Mouse (Mus musculus) thymus, postnatal 0 days (tissue): Measurements from ENCODE around the gene Abca13. TPM values are rescaled to one million over a fixed set of nuclear protein-coding genes. Genes with fewer than 3 reads are reported as not detected.
A peak's percentile ranks its signal among the peaks of the same experiment; 100 is the strongest.
"Not testable (repeated sequence)": the region's sequence is repeated elsewhere in the genome, so short reads cannot be mapped to it uniquely, and the experiment has no call there.

Experiments used
- DNase-seq: peaks from one replicate; pipeline ENCODE4 v3.0.0-alpha.2; 2015; ENCODE audit warnings: low spot score
- polyA plus RNA-seq: library from polyadenylated mRNA; unstranded; fragments of >200 nt; fragmentation: Nextera tagmentation; extraction: Ambion mirVana; gene quantifications from 2 replicates; pipeline ENCODE4 v1.2.1, GENCODE M21; 2015

The Abca13 gene
- 0.05 TPM in 2 replicates for polyA plus RNA-seq

- no peak for DNase-seq
These were observed at the start of gene Abca13 for GRCm38 (mm10) chr11:9191555-9192131. TSS of gene Abca13 (plus strand) at chr11:9191942.

- DNase-seq: no peak
These were observed 46.6 kb upstream of the Abca13 start for GRCm38 (mm10) chr11:9145113-9145512.

DNA sequence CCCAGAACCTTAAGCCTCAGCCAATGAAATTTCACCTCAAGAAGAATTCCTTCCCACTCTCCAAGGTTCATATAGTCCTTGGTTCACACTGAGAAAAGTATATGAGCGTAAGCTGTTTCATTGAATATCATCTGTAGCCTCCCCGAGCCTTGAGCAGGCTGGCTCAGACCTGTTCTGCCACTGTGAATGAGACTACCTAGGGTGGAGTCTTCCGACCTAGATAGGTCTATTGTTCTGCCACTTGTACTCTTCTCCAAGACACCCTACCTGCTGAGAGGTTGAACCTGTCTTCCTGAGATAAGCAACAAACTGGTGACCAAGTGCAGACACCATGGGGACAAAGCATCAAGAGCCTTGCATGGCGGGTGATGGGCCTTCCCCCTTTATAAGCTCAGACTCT is 45.6 kb upstream of the Abca13 start:
- DNase-seq: no peak

DNA sequence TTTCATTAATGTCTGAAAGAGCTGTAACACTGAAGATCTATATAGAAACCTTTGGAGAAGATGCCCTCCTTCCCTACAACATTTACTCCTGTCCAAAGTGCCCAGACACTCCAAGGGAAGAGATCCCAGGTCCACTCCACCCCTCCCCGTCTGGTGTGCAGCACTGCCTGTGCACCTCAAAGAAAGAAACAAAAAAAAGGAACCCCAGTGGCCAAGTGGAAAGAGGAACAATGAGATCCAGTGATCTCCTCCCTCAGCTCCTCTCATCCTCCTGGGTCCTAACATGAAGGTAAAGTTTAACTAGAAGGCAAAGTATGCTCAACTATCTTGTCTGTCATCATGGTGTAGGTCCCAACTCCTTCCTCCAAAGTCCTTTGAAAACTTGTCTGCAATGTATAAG is 45.1 kb upstream of the Abca13 start:
- no peak for DNase-seq

GRCm38 (mm10) chr11:9148206-9148605 is 43.5 kb upstream of the Abca13 start:
- no peak for DNase-seq

DNA sequence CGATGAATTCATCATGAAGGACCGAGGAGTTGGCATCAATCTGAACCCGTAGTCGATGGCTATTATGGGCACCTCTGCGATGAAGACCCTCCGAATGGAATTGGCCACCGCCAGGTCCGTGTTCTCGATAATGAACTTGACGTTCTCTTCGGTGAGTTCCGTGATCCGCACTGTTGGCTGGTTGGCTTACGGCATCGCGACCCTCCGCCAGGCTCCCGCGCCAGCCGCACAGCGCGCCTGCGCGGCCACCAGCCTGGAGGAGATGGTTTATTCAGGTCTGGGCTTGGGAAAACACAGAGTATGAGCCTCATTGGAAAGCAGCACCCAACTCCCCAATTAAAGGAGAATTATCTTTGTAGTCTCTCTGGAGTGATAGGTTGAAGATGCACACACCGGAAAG is 41.3 kb upstream of the Abca13 start:
- DNase-seq: not testable (repeated sequence)

GRCm38 (mm10) chr11:9159953-9160352 is 31.8 kb upstream of the Abca13 start:
- no peak for DNase-seq

- no peak for DNase-seq
These were observed 24.4 kb upstream of the Abca13 start for GRCm38 (mm10) chr11:9167331-9167730.

GRCm38 (mm10) chr11:9181477-9181876 is 10.3 kb upstream of the Abca13 start:
- no peak for DNase-seq

DNA sequence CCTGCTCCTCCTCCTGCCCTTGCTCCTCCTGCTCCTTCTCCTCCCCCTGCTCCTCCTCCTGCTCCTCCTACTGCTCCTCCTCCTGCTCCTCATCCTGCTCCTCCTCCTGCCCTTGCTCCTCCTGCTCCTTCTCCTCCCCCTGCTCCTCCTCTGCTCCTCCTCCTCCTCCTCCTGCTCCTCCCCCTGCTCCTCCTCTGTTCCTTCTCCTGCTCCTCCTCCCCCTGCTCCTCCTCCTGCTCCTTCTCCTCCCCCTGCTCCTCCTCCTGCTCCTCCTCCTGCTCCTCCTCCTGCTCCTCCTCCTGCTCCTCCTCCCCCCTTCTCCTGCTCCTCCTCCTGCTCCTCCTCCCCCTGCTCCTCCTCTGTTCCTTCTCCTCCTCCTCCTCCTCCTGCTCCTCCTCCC is 2.3 kb upstream of the Abca13 start:
- DNase-seq: not testable (repeated sequence)

DNA sequence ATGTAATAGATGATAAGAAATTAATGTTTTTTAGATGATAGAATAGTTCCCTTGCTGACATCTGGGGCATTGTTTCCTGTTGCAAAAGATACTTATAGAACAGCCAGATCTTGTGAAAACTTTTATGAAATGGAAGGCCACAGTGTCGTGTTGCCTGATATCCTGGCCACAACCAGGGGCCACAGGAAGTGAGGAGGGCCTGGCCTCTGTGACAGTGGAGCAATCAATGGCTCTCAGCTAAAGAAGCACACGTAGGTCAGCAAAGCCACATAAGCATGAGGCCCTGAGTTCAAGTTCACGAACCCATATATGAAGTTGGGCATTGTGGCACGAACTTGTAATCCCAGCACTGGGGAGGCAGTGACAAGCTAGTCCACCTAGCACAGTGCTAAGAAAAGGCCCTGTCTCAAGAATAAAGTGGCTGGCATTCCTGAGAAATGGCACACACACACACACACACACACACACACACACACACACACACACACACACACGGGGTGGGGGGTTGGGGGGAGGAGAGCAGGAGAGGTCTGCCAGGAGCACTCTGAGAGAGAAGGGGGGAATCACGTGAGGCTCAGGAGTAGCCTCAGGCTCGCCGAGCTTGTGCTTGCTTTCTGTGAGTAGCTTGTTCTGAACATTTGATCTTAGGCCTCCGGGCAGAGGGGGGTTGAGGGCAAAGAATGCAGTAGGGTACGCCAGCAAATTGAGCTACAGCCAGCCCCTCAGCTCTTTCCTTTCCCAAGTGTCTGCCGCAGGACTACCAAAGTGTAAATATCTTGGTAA is 779 bp upstream of the Abca13 start:
- DNase-seq: no peak

- no peak for DNase-seq
These were observed 3.1 kb downstream of the Abca13 start for GRCm38 (mm10) chr11:9194861-9195260.

- no peak for DNase-seq
These were observed 8.1 kb downstream of the Abca13 start for GRCm38 (mm10) chr11:9199868-9200267.

GRCm38 (mm10) chr11:9210707-9211106 is 19.0 kb downstream of the Abca13 start:
- DNase-seq: no peak

- DNase-seq: no peak
These were observed 21.8 kb downstream of the Abca13 start for GRCm38 (mm10) chr11:9213580-9213979.

DNA sequence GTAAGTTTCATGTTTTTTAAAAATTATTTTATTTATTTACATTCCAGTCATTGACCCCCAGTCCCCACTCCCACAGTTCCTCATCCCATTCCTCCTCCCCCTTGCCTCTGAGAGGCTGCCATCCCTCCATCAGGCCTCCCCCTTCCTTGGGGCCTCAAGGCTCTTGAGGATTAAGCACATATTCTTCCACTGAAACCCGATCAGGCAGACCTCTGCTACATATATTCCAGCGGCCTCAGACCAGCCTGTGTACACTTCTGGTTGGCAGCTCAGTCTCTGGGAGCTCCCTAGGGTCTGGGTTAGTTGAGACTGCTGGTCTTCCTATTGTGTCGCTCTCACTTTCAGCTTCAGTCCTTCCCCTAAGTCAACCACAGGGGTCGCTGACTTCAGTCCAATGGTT is 24.5 kb downstream of the Abca13 start:
- DNase-seq: no peak

DNA sequence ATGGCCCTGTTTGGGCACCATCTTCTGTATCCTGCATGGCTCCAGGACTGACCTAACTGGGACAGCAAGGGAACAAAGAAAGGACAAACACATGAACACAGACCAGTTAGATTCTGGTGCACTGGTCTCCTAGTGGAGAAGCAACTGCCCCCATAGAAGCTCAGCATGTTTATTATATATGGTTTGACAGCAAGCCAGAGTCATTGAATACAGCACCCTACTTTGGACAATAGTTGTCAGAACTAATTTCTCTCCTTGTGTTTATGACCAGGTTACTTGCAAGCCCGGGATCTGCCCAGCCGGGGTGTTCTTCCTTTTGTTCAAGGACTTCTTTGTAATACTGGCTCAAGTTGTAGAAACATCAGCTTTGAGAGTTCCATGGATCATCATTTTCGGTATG is 28.8 kb downstream of the Abca13 start:
- no peak for DNase-seq

DNA sequence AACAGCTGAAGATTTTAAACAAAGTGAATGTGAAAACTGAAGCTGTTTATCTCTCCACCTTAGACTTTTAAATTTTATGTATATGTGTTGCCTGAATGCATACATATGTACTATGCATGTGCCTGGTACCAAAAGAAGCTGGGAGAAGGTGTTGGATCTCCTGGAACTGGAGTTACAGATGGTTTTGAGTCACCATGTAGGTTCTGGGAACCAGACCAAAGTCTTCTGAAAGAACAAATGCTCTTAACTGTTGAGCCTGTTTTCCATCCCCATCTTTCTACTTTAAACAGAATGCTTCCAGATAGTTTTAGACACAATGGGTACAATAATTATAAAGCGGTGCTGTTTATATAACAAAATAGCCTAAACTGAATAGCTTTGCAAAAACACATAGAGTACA is 29.9 kb downstream of the Abca13 start:
- DNase-seq: no peak

DNA sequence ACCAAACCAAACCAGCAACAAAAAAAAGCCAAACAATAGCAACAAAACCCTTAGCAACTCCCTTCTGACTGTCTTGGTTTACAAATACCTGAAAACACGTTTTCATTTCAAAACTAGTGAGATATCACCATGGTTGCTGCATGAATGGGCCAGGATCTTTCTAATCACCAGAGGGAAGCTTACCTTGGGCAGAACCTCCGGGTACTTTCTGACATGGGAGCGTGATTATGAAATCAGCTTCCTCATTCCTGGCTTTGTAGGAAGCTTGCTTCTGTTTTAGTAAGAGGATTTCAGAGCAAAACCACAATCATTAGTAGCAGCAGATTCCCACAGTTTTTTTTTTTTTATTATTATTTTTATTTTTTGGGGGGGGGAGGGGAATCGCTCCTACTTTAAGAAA is 34.7 kb downstream of the Abca13 start:
- DNase-seq: no peak

GRCm38 (mm10) chr11:9249627-9250026 is 57.9 kb downstream of the Abca13 start:
- DNase-seq: peak; percentile 3

DNA sequence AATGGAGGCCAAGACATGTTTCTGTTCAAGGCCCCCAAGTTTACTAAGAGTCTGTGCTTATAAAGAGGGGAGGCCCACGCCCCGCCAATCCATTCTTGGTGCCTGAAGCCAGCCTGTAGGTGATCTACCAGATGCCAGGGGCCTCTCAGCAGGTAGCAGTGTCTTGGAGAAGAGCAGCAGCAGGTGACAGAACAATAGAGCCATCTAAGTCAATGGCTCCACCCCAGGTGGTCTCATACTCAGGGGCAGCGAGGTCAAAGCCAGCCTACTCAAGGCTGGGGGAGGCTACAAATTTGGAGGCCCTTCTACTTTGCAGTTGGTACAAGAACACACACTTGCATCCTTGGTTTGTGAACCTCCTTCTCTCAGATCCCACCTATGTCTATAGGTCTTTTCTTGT is 71.3 kb downstream of the Abca13 start:
- DNase-seq: not testable (repeated sequence)

GRCm38 (mm10) chr11:9269090-9269489 is 77.3 kb downstream of the Abca13 start:
- no peak for DNase-seq

DNA sequence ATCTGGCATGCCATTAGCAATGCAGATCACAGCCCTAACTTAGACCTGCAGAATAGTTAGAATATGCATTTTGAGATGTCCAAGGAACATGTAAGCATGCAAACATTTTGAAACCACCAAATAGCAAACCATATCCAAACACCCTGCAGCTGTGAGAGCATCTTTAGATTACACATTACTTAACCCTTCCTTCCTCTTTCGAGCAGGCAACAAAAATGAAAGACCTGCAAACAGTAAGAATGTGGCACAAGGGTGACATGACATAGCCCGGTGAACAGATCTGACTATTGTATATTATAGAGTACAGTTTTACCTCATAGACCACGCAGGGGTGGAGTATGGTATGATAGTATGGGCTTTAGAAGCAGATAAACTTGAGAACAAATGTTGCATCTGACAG is 93.5 kb downstream of the Abca13 start:
- DNase-seq: no peak
